Mouse (Mus musculus) forebrain, embryonic 13.5 days (tissue): ENCODE data around the gene Phactr3. TPM values are rescaled to one million over a fixed set of nuclear protein-coding genes. Genes with fewer than 3 reads are reported as not detected.
"Not testable (repeated sequence)": the region's sequence is repeated elsewhere in the genome, so short reads cannot be mapped to it uniquely, and the experiment has no call there.

Source experiments
- ATAC-seq: fragments of 200-750 bp; cut with Nextera tagmentation; 2 replicates; pipeline ENCODE4 v1.8.0; 2017
- H3K27ac ChIP-seq: fragments of 300-500 bp; sonication (generic); 2 replicates; pipeline ENCODE4 v1.5.1; 2015; ENCODE audit warnings: inconsistent platforms, mild to moderate bottlenecking, moderate library complexity
- H3K27me3 ChIP-seq: fragments of 300-500 bp; sonication (generic); 2 replicates; pipeline ENCODE4 v1.6.1; 2015; ENCODE audit warnings: mild to moderate bottlenecking, inconsistent platforms
- H3K36me3 ChIP-seq: fragments of 300-500 bp; sonication (generic); 2 replicates; pipeline ENCODE4 v1.6.1; 2015; ENCODE audit warnings: mild to moderate bottlenecking, inconsistent platforms; ENCODE audit not compliant: poor library complexity, severe bottlenecking
- H3K4me1 ChIP-seq: fragments of 300-500 bp; sonication (generic); 2 replicates; pipeline ENCODE4 v1.6.1; 2015; ENCODE audit warnings: inconsistent platforms
- H3K4me2 ChIP-seq: fragments of 300-500 bp; sonication (generic); 2 replicates; pipeline ENCODE4 v1.6.1; 2015; ENCODE audit warnings: inconsistent platforms, mild to moderate bottlenecking, moderate library complexity
- H3K4me3 ChIP-seq: fragments of 300-500 bp; sonication (generic); 2 replicates; pipeline ENCODE4 v1.5.1; 2015; ENCODE audit warnings: mild to moderate bottlenecking, inconsistent platforms
- H3K9ac ChIP-seq: fragments of 300-500 bp; sonication (generic); 2 replicates; pipeline ENCODE4 v1.6.1; 2015; ENCODE audit warnings: mild to moderate bottlenecking, inconsistent platforms
- H3K9me3 ChIP-seq: fragments of 300-500 bp; sonication (generic); replicated peaks from 2 replicates; pipeline ENCODE4 v1.6.1; 2016; ENCODE audit warnings: inconsistent platforms
- WGBS: fragments of 180-500 bp; shearing (Covaris S2); methylation state at CpG from one replicate; pipeline ENCODE4 v1.1.7; 2015; 5-methylcytosine and 5-hydroxymethylcytosine counted together
- polyA plus RNA-seq: library from polyadenylated mRNA; unstranded; fragments of >200 nt; fragmentation: Nextera tagmentation; extraction: Ambion mirVana; gene quantifications from 2 replicates; pipeline ENCODE4 v1.2.1, GENCODE M21; 2015

Gene Phactr3
- 27.0 and 29.9 TPM in 2 replicates for polyA plus RNA-seq

DNA sequence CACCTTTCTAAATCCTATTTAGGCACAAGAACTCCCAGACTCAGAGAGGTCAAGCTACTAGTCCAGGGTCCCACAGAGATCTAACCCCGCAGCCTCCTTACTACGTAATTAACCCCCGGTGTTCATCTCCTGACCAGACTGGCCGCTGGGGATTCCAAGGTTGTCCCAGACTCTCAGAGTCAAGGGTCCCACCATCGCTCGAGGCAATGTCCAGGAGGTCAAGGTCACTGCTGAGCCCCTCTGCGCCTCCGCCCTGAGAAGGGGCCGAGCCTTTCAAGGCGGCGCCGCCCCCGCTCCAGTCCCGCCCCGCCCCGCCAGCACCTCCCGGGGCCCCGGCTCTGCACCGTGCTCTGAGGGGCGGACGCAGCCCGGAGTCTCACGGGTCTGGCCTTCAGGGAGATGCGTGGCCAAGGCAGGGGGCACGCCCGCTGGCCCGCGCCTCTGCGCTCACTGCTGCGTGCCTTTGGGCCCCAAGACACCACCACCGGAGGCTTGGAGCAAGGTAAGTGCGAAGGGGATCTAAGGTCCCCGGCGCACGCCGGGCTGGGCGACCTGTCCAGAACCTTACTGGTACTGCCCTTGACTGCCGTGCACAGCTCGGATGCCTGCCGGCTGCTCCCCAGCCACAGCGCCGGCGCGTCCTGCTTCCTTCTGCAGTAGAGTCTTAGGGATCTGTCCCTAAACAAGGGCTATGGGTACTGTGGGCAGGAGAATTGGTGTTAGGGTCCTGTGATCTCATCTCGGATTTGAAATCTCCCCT lies at the start of gene Phactr3:
Gene Phactr3, plus strand, starts transcription at position 175 of the 760 bp plus-strand sequence.
- ATAC-seq = peak; percentile 64

GRCm38 (mm10) chr2:178078166-178078717 lies 40.5 kb upstream of the Phactr3 start, which contains the start of gene Zfp931:
TSS of gene Zfp931 (minus strand) at chr2:178078476.
- 0% methylated on average over 4 of the region's 14 CpGs for WGBS
- H3K4me3 ChIP-seq = peak within 1 kb of the TSS; percentile 43
- not testable (repeated sequence) for H3K27ac ChIP-seq, H3K36me3 ChIP-seq, ATAC-seq, H3K9me3 ChIP-seq, H3K4me1 ChIP-seq, H3K27me3 ChIP-seq
- peak within 1 kb of the TSS; percentile 60 for H3K9ac ChIP-seq
- H3K4me2 ChIP-seq = peak within 1 kb of the TSS; percentile 60

More for the DNA sequence above, at the start of gene Phactr3:
- WGBS = 2% methylated on average over 45 of the region's 45 CpGs
- Histone ChIP-seq H3K4me3 (peak within 1 kb of the TSS; percentile 43), H3K9ac (peak within 1 kb of the TSS; percentile 64), H3K27me3 (peaks cover 32% of the 10 kb centered on the region), H3K9me3 (no peaks in the 10 kb centered on the region), H3K4me1 (peaks cover 10% of the 10 kb centered on the region), H3K36me3 (no peaks in the 10 kb centered on the region), H3K27ac (no peak within 1 kb of the TSS), H3K4me2 (peak within 1 kb of the TSS; percentile 82)

DNA sequence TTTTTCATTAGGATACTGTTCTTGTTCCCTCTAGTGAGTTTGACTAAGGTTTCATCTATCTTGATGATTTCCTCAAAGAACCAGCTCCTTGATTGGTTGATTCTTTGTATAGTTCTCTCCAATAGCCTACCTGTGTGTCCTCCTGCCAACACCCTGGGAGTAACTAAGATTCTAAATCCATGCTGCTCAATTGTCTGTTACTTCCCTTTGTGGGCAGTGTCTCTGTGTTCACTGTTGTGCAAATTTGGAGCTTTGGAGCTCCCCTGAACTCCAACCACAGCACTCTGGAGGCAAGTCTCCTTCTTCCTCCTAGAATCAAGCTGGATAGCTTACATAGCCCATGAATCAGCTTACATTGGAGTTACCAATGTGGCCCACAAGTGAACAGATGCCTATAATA lies 29.2 kb upstream of the Phactr3 start:
- Histone ChIP-seq H3K27ac (no peak overlapping the region), H3K9me3 (no peaks in the 10 kb centered on the region), H3K9ac (no peak overlapping the region), H3K4me2 (no peak overlapping the region), H3K4me1 (no peaks in the 10 kb centered on the region), H3K36me3 (no peaks in the 10 kb centered on the region), H3K4me3 (no peak overlapping the region), H3K27me3 (no peaks in the 10 kb centered on the region)
- ATAC-seq = no peak

GRCm38 (mm10) chr2:178098021-178098420 lies 20.8 kb upstream of the Phactr3 start:
- ATAC-seq = no peak
- no peaks in the 10 kb centered on the region for H3K27me3 ChIP-seq
- H3K4me3 ChIP-seq = no peak overlapping the region
- H3K27ac ChIP-seq = no peak overlapping the region
- no peaks in the 10 kb centered on the region for H3K4me1 ChIP-seq
- H3K9ac ChIP-seq = no peak overlapping the region
- H3K4me2 ChIP-seq = no peak overlapping the region
- H3K36me3 ChIP-seq = no peaks in the 10 kb centered on the region
- no peaks in the 10 kb centered on the region for H3K9me3 ChIP-seq
- 5% methylated on average over 2 of the region's 2 CpGs for WGBS

GRCm38 (mm10) chr2:178101957-178102356 lies 16.8 kb upstream of the Phactr3 start:
- Histone ChIP-seq H3K9me3 (no peaks in the 10 kb centered on the region), H3K27ac (no peak overlapping the region), H3K36me3 (no peaks in the 10 kb centered on the region), H3K4me2 (no peak overlapping the region), H3K27me3 (no peaks in the 10 kb centered on the region), H3K4me3 (no peak overlapping the region), H3K4me1 (no peaks in the 10 kb centered on the region), H3K9ac (no peak overlapping the region)
- 12% methylated on average over 7 of the region's 7 CpGs for WGBS
- ATAC-seq = peak; percentile 86

- H3K36me3 ChIP-seq = no peaks in the 10 kb centered on the region
- no peak overlapping the region for H3K27ac ChIP-seq
- WGBS = 24% methylated on average over 12 of the region's 12 CpGs
- ATAC-seq = no peak
- no peak overlapping the region for H3K4me3 ChIP-seq
- no peaks in the 10 kb centered on the region for H3K9me3 ChIP-seq
- H3K4me1 ChIP-seq = peaks cover 10% of the 10 kb centered on the region
- H3K4me2 ChIP-seq = no peak overlapping the region
- H3K27me3 ChIP-seq = peaks cover 32% of the 10 kb centered on the region
- H3K9ac ChIP-seq = no peak overlapping the region
Measured at GRCm38 (mm10) chr2:178117946-178118345, 829 bp upstream of the Phactr3 start.

GRCm38 (mm10) chr2:178119561-178120355 lies 983 bp downstream of the Phactr3 start:
- Histone ChIP-seq H3K27me3 (peaks cover 32% of the 10 kb centered on the region), H3K36me3 (no peaks in the 10 kb centered on the region), H3K4me3 (peak overlapping the region; percentile 43), H3K4me2 (peak overlapping the region; percentile 82), H3K27ac (no peak overlapping the region), H3K4me1 (peaks cover 10% of the 10 kb centered on the region), H3K9me3 (no peaks in the 10 kb centered on the region), H3K9ac (0 out of 2 replicates have a peak overlapping the region, but pooled peaks have one; percentile 64)
- peak; percentile 28; the same call in 1 of the 2 replicates for ATAC-seq
- 24% methylated on average over 19 of the region's 19 CpGs for WGBS

GRCm38 (mm10) chr2:178120356-178120645 lies 1.5 kb downstream of the Phactr3 start:
- Histone ChIP-seq H3K4me1 (peaks cover 10% of the 10 kb centered on the region), H3K27ac (no peak overlapping the region), H3K9me3 (no peaks in the 10 kb centered on the region), H3K36me3 (no peaks in the 10 kb centered on the region), H3K27me3 (peaks cover 32% of the 10 kb centered on the region), H3K4me2 (no peak overlapping the region), H3K4me3 (no peak overlapping the region), H3K9ac (no peak overlapping the region)
- no peak for ATAC-seq

DNA sequence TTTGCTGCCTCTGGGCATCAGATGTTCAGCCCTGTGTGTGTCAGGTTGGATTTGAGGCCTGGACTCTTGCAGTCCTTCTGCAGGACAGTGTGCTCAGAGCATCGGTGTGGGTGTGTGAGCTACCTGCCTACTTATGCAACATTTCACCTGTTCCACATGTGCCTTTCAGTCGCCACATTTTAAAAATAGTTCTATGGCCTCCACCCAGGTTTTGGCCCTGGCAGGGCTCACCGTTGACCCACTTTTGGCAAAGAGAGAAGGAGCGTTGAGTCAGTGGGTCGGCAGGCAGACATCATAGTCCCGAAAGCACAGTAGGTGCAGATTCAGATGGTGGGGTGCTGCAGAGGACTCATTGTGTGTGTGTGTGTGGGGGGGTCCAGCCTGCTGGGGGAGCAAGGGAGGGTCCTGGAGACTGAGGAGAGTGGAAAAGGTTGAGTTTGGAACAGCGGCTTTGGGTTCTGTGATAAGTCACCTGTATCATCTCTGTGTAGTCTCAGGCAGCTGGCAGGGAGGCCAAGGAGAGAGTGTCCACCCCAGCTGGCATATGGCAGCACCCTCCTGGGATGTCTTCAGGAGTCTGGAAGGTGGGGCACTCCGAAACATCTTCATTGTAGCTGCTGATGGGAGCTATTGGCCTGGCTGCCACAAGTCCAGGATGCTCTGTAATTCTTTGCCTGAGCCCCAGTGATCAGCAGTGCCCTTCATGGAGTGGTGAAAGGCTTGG lies 2.0 kb downstream of the Phactr3 start:
- no peak overlapping the region for H3K4me3 ChIP-seq
- no peaks in the 10 kb centered on the region for H3K9me3 ChIP-seq
- no peak overlapping the region for H3K4me2 ChIP-seq
- 91% methylated on average over 8 of the region's 8 CpGs for WGBS
- H3K36me3 ChIP-seq = no peaks in the 10 kb centered on the region
- peaks cover 10% of the 10 kb centered on the region for H3K4me1 ChIP-seq
- no peak overlapping the region for H3K27ac ChIP-seq
- ATAC-seq = no peak
- no peak overlapping the region for H3K9ac ChIP-seq
- H3K27me3 ChIP-seq = peaks cover 32% of the 10 kb centered on the region

DNA sequence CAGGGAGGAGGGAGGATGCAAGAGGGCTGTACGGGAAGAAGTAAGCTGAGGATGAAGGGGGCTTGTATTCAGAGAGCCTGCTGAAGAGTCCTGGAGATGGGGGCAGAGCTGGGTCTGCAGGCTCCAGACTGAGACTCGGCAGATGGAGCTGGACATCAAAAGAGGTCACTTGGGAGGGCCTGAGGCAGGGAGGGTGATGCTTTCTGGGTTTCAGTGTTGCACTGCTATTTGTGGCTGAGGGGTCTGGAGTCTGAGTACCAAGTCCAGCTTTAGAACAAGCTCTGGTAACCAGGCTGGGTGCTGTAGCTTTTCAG lies 2.6 kb downstream of the Phactr3 start:
- Histone ChIP-seq H3K36me3 (no peaks in the 10 kb centered on the region), H3K9me3 (no peaks in the 10 kb centered on the region), H3K27me3 (peaks cover 32% of the 10 kb centered on the region), H3K4me3 (no peak overlapping the region), H3K27ac (no peak overlapping the region), H3K4me2 (no peak overlapping the region), H3K9ac (no peak overlapping the region), H3K4me1 (peaks cover 10% of the 10 kb centered on the region)
- no peak for ATAC-seq
- 51% methylated on average over 2 of the region's 2 CpGs for WGBS

- H3K27me3 ChIP-seq = peaks cover 32% of the 10 kb centered on the region
- peaks cover 10% of the 10 kb centered on the region for H3K4me1 ChIP-seq
- H3K27ac ChIP-seq = no peak overlapping the region
- WGBS = 39% methylated on average over 4 of the region's 4 CpGs
- no peak overlapping the region for H3K9ac ChIP-seq
- H3K9me3 ChIP-seq = no peaks in the 10 kb centered on the region
- no peak overlapping the region for H3K4me2 ChIP-seq
- H3K36me3 ChIP-seq = no peaks in the 10 kb centered on the region
- no peak overlapping the region for H3K4me3 ChIP-seq
- ATAC-seq = no peak
Measured at GRCm38 (mm10) chr2:178121946-178122665, 3.3 kb downstream of the Phactr3 start.
